Mouse (Mus musculus): ENCODE measurements around the gene Nrsn1.
"Not testable (repeated sequence)": the region's sequence is repeated elsewhere in the genome, so short reads cannot be mapped to it uniquely, and the experiment has no call there.

The Nrsn1 gene

GRCm38 (mm10) chr13:25270402-25270801 is at the start of gene Nrsn1:
Gene Nrsn1 (minus strand): TSS chr13:25270502.
- DNase-seq (ENCODE audit: low read depth, low spot score): not testable (repeated sequence)

GRCm38 (mm10) chr13:25312059-25312458 is 41.8 kb upstream of the Nrsn1 start:
- no peak for DNase-seq (ENCODE audit: low read depth, low spot score)

DNA sequence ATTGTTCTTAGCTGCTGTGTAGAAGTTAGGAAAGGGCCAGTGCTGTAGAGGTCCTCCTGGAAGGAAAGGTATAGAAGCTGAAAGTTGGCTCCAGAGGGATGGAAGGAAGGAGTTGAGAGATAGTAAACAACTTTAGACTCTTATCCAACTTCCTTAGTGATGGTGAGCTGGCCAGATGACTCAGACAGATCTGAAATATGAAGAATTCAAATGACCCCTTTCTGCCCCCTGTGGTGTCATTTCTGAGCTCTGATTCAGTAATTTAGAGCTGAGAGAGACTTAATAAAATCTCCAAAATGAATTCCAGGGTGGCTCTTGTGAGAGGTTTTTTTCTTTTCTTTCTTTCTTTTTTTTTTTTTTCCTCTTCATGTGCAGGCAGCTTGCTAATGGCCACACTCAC is 39.8 kb upstream of the Nrsn1 start:
- DNase-seq (ENCODE audit: low read depth, low spot score): no peak

GRCm38 (mm10) chr13:25288736-25289135 is 18.4 kb upstream of the Nrsn1 start:
- DNase-seq (ENCODE audit: low read depth, low spot score): no peak

- no peak for DNase-seq (ENCODE audit: low read depth, low spot score)
These were observed 4.7 kb upstream of the Nrsn1 start for GRCm38 (mm10) chr13:25274934-25275565.

DNA sequence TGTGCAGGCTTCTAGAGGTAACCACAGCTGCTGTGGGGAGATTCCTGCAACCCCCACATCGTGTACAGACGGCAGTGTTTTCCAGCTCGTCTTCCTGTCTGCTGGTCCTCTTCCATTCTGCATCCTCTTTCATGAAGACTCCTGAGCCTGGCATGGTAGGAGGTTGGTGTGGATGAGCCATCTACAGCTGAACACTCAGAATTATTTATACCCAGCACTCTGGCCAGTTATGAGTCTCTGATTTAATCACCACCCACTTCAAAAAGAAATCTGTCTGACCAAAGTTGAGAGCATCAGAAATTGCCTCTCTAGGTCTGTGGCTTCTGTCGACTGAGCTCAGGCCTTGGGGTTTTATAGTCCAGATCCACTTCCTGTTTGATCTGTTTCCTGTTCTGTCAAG is 1.9 kb upstream of the Nrsn1 start:
- DNase-seq (ENCODE audit: low read depth, low spot score): no peak

GRCm38 (mm10) chr13:25269569-25270268 is 583 bp downstream of the Nrsn1 start:
- DNase-seq (ENCODE audit: low read depth, low spot score): no peak

DNA sequence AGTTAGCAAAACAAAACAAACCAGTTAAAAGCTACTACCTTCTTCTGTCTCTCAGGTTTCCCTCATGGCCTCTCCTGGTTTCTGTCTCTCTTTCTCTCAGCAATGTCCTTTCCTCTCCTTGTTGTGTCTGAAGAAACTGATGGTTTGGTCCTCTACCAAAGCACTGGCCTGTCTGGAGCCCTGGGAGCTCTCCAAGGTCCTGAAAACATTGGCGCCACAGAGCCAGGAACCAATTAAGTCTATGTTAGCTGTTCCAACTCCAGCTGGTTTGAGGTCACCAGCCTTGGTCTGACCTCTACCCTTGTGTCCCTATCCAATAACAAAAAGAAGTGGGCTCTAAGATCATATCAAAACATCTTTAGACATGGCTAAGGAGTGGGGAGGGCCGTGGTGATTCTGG is 1.3 kb downstream of the Nrsn1 start:
- DNase-seq (ENCODE audit: low read depth, low spot score): no peak

GRCm38 (mm10) chr13:25262748-25263147 is 7.6 kb downstream of the Nrsn1 start:
- DNase-seq (ENCODE audit: low read depth, low spot score): no peak

DNA sequence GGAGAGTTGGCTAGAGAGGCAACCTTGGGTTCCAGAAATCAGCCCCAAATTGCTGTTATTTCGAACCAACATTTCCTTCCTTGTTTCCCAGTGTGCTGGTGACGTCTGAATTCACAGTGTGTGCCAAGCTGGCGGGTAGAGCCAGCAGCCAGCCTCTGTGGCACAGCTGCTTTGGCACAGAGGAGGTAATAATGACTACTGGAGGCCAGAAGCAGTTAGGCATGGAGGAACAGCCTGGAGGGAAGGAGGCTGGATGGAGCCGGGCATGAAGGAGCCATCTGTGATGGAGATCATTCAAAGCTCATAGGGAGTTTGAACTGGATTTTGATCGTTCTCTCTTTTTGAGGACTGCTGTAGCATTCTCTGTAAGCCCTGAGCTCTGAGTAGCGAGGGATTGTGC is 12.7 kb downstream of the Nrsn1 start:
- DNase-seq (ENCODE audit: low read depth, low spot score): no peak

GRCm38 (mm10) chr13:25254478-25255263 is 15.6 kb downstream of the Nrsn1 start:
- DNase-seq (ENCODE audit: low read depth, low spot score): no peak

DNA sequence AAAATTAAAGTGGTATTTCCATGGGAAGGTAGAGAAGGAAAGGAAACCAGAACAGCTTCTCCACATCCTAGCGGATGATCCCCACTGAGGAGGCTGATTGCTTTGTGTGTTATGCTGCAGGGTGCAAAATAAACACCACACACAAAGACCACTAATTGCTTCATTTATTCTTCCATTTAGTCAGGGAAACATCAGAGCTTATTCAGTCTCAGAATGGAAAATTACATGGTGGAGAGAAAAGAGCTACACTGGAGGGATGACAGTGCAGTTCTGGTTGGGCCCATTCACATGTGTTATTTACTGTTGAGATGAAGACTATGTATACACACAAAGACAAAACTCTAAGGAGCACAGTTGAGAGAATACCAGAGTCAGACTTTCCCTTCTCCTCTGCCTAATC is 18.4 kb downstream of the Nrsn1 start:
- DNase-seq (ENCODE audit: low read depth, low spot score): no peak

DNA sequence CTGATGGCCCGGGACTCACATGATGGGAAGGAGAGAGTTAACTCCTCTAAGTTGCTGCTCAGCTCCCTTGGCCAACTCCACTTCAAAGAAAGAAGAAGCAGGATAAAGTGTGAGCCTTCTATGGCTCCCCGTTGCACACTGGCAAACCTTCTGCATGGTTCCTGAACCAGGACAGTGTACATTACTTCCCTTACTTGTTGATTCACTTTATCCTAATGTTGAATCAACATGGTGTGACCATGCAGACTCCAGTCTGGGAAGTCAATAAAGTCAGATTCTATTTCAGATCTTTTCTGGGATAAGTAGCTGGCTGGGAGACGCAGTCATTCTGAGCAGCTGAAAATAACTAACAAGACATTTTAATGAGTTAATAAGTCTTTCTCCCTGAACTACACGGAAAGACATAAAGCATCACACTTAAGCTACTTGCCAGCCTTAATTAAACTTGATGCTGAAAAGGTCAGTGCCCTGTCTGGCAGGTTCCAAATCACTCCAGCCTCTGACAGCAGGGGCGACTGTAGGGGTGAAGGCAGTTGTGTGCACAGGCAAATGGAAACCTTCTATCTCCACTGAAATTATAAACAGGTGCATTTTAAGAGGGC is 50.0 kb downstream of the Nrsn1 start:
- no peak for DNase-seq (ENCODE audit: low read depth, low spot score)

DNA sequence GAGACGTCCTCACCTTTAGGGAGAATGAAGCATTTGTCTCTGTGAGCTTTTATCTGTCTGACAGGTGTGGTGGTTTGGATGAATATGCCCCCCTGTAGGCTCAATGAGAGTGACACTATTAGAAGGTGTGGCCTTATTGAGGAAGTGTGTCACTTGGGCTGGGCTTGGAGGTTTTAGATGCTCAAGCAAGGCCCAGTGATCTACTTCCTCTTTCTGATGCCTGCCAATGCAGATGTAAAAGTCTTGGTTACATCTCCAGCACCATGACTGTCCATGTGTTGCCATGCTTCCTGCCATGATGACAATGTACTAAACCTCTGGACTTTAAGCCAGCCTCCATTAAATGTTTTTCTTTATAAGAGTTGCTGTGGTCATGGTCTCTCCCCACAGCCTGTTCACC is 51.9 kb downstream of the Nrsn1 start:
- DNase-seq (ENCODE audit: low read depth, low spot score): no peak

- DNase-seq (ENCODE audit: low read depth, low spot score): no peak
These were observed 63.4 kb downstream of the Nrsn1 start for GRCm38 (mm10) chr13:25206950-25207349.

Measured in telencephalon, adult 2 months (tissue).